Mouse (Mus musculus) MEL (cell line): ENCODE data around the gene Slc35f6. TPM values are rescaled to one million over a fixed set of nuclear protein-coding genes. Genes with fewer than 3 reads are reported as not detected.

Source experiments
- DNase-seq: peaks from one replicate; pipeline ENCODE4 v3.0.0; 2011; ENCODE audit warnings: low read depth, low spot score
- H3K27ac ChIP-seq: 2 replicates; pipeline ENCODE4 v1.5.1; 2012; ENCODE audit warnings: low read depth, mild to moderate bottlenecking, control low read depth, low read length, moderate library complexity; ENCODE audit not compliant: control insufficient read depth
- H3K27me3 ChIP-seq, 2 experiments: fragments of 150-350 bp in 1 of 2; sonication (generic) in 1 of 2; 2 replicates each; pipeline ENCODE4 v1.6.1; 2012; ENCODE audit warnings: low read length in 2 of 2, mild to moderate bottlenecking in 2 of 2, improper control_type of control experiment in 1 of 2, moderate library complexity in 1 of 2; ENCODE audit not compliant: insufficient read depth in 2 of 2, control insufficient read depth in 1 of 2
- H3K36me3 ChIP-seq, 2 experiments: 2 replicates each; pipeline ENCODE4 v1.6.1; 2012 to 2014; ENCODE audit warnings: low read length in 2 of 2, improper control_type of control experiment in 1 of 2, inconsistent platforms in 1 of 2, mild to moderate bottlenecking in 1 of 2; ENCODE audit not compliant: insufficient read depth in 2 of 2, control insufficient read depth in 1 of 2
- H3K4me1 ChIP-seq, 2 experiments: fragments of 150-350 bp in 1 of 2; sonication (generic) in 1 of 2; 2 replicates each; pipeline ENCODE4 v1.6.1; 2012; ENCODE audit warnings: low read length in 2 of 2, improper control_type of control experiment in 1 of 2, mild to moderate bottlenecking in 1 of 2; ENCODE audit not compliant: insufficient read depth in 2 of 2, control insufficient read depth in 1 of 2
- H3K4me3 ChIP-seq, 2 experiments: fragments of 150-350 bp in 1 of 2; sonication (generic) in 1 of 2; 2 replicates each; pipeline ENCODE4 v1.5.1; 2012; ENCODE audit warnings: low read depth in 2 of 2, low read length in 2 of 2, mild to moderate bottlenecking in 2 of 2, moderate library complexity in 2 of 2, control low read depth in 1 of 2, improper control_type of control experiment in 1 of 2; ENCODE audit not compliant: control insufficient read depth in 1 of 2, insufficient read depth in 1 of 2
- H3K79me2 ChIP-seq: 2 replicates; pipeline ENCODE4 v1.6.1; 2012; ENCODE audit warnings: mild to moderate bottlenecking, low read length, moderate library complexity; ENCODE audit not compliant: control insufficient read depth, poor library complexity, insufficient read depth
- H3K9ac ChIP-seq: 2 replicates; pipeline ENCODE4 v1.6.1; 2012; ENCODE audit warnings: low read depth, mild to moderate bottlenecking, control low read depth, low read length, moderate library complexity; ENCODE audit not compliant: control insufficient read depth, poor library complexity, severe bottlenecking
- H3K9me3 ChIP-seq: fragments of 150-350 bp; sonication (generic); replicated peaks from 2 replicates; pipeline ENCODE4 v1.6.1; 2012; ENCODE audit warnings: mild to moderate bottlenecking, low read length, improper control_type of control experiment, moderate library complexity; ENCODE audit not compliant: insufficient read depth
- CTCF ChIP-seq, 3 experiments: IDR thresholded peaks in 2 of 3; conservative IDR thresholded peaks in 1 of 3; 2 replicates each; pipeline ENCODE4 v1.5.1; 2011 to 2012; ENCODE audit warnings: low read length in 3 of 3, low read depth in 2 of 3, mild to moderate bottlenecking in 2 of 3, improper control_type of control experiment in 1 of 3, inconsistent platforms in 1 of 3, mixed read lengths in 1 of 3, moderate library complexity in 1 of 3; ENCODE audit not compliant: control insufficient read depth in 1 of 3, insufficient read depth in 1 of 3, poor library complexity in 1 of 3, severe bottlenecking in 1 of 3
- E2F4 ChIP-seq: IDR thresholded peaks from 2 replicates; pipeline ENCODE4 v1.6.1; 2011; ENCODE audit warnings: low read depth, low read length, improper control_type of control experiment, borderline replicate concordance
- ETS1 ChIP-seq: IDR thresholded peaks from 2 replicates; pipeline ENCODE4 v1.6.1; 2012; ENCODE audit warnings: low read depth, mild to moderate bottlenecking, inconsistent platforms, low read length, improper control_type of control experiment, moderate library complexity
- GABPA ChIP-seq: IDR thresholded peaks from 2 replicates; pipeline ENCODE4 v1.6.1; 2012; ENCODE audit warnings: low read depth, mild to moderate bottlenecking, inconsistent platforms, low read length, improper control_type of control experiment, moderate library complexity
- GATA1 ChIP-seq: IDR thresholded peaks from 2 replicates; pipeline ENCODE4 v1.6.1; 2011; ENCODE audit warnings: low read depth, low read length, improper control_type of control experiment
- KAT2A ChIP-seq: conservative IDR thresholded peaks from 2 replicates; pipeline ENCODE4 v1.6.1; 2012; ENCODE audit warnings: low read depth, low read length, improper control_type of control experiment, inconsistent platforms
- MAZ ChIP-seq: IDR thresholded peaks from 2 replicates; pipeline ENCODE4 v1.6.1; 2012; ENCODE audit warnings: low read depth, mild to moderate bottlenecking, inconsistent platforms, low read length, improper control_type of control experiment
- MYC ChIP-seq: IDR thresholded peaks from 2 replicates; pipeline ENCODE4 v1.6.1; 2011; ENCODE audit warnings: low read depth, mild to moderate bottlenecking, low read length, improper control_type of control experiment, moderate library complexity
- NELFE ChIP-seq: IDR thresholded peaks from 2 replicates; pipeline ENCODE4 v1.6.1; 2011; ENCODE audit warnings: low read depth, low read length, improper control_type of control experiment
- NRF1 ChIP-seq: IDR thresholded peaks from 2 replicates; pipeline ENCODE4 v1.6.1; 2014; ENCODE audit warnings: low read depth, mild to moderate bottlenecking, inconsistent platforms, low read length, improper control_type of control experiment, moderate library complexity; ENCODE audit not compliant: poor library complexity, insufficient read depth, severe bottlenecking
- POLR2A ChIP-seq, 2 experiments: IDR thresholded peaks; 2 replicates each; pipeline ENCODE4 v1.6.1; 2011 to 2012; ENCODE audit warnings: low read length in 2 of 2, mild to moderate bottlenecking in 2 of 2, control low read depth in 1 of 2, improper control_type of control experiment in 1 of 2, low read depth in 1 of 2, moderate library complexity in 1 of 2; ENCODE audit not compliant: control insufficient read depth in 1 of 2, insufficient read depth in 1 of 2, poor library complexity in 1 of 2
- RAD21 ChIP-seq: IDR thresholded peaks from 2 replicates; pipeline ENCODE4 v1.6.1; 2011; ENCODE audit warnings: mild to moderate bottlenecking, low read depth, low read length, improper control_type of control experiment
- RCOR1 ChIP-seq: IDR thresholded peaks from 2 replicates; pipeline ENCODE4 v1.6.1; 2012; ENCODE audit warnings: low read depth, mild to moderate bottlenecking, inconsistent platforms, low read length, improper control_type of control experiment
- SIN3A ChIP-seq: IDR thresholded peaks from 2 replicates; pipeline ENCODE4 v1.6.1; 2012; ENCODE audit warnings: low read length, improper control_type of control experiment, inconsistent platforms
- TBP ChIP-seq: IDR thresholded peaks from 2 replicates; pipeline ENCODE4 v1.8.0; 2011; ENCODE audit warnings: low read depth, low read length, improper control_type of control experiment
- TCF12 ChIP-seq: IDR thresholded peaks from 2 replicates; pipeline ENCODE4 v1.6.1; 2014; ENCODE audit warnings: low read depth, mild to moderate bottlenecking, inconsistent platforms, low read length, improper control_type of control experiment, moderate library complexity
- USF1 ChIP-seq: IDR thresholded peaks from 2 replicates; pipeline ENCODE4 v1.6.1; 2014; ENCODE audit warnings: low read depth, mild to moderate bottlenecking, inconsistent platforms, low read length, improper control_type of control experiment, moderate library complexity
- USF2 ChIP-seq, 2 experiments: IDR thresholded peaks; 2 replicates each; pipeline ENCODE4 v1.6.1; 2011 to 2012; ENCODE audit warnings: improper control_type of control experiment in 2 of 2, low read length in 2 of 2, borderline replicate concordance in 1 of 2, inconsistent platforms in 1 of 2, low read depth in 1 of 2, mild to moderate bottlenecking in 1 of 2; ENCODE audit not compliant: insufficient read depth in 1 of 2
- ZC3H11A ChIP-seq: IDR thresholded peaks from 2 replicates; pipeline ENCODE4 v1.6.1; 2012; ENCODE audit warnings: low read depth, mild to moderate bottlenecking, inconsistent platforms, low read length, improper control_type of control experiment
- ZNF384 ChIP-seq: IDR thresholded peaks from 2 replicates; pipeline ENCODE4 v1.6.1; 2012; ENCODE audit warnings: low read depth, mild to moderate bottlenecking, inconsistent platforms, low read length, improper control_type of control experiment
- polyA plus RNA-seq, 2 experiments: library from polyadenylated mRNA; stranded (reverse) in 1 of 2; unstranded in 1 of 2; fragments of >175 nt in 1 of 2; fragments of >200 nt in 1 of 2; gene quantifications; 2 replicates each; pipeline versions ENCODE4 v1.2.1 to v1.2.4; 2012; ENCODE audit warnings: low replicate concordance in 2 of 2, low read depth in 1 of 2; ENCODE audit not compliant: insufficient read length in 2 of 2, insufficient read depth in 1 of 2, missing spikeins in 1 of 2
- total RNA-seq: library from RNA; depleted of rRNA; stranded (reverse); fragments of 300-350 nt; gene quantifications from 2 replicates; pipeline ENCODE4 v1.2.3, GENCODE M21; 2012

The Slc35f6 gene
- total and polyA plus RNA-seq, 3 experiments = 18.0 to 32.4 TPM; not detected in 1

DNA sequence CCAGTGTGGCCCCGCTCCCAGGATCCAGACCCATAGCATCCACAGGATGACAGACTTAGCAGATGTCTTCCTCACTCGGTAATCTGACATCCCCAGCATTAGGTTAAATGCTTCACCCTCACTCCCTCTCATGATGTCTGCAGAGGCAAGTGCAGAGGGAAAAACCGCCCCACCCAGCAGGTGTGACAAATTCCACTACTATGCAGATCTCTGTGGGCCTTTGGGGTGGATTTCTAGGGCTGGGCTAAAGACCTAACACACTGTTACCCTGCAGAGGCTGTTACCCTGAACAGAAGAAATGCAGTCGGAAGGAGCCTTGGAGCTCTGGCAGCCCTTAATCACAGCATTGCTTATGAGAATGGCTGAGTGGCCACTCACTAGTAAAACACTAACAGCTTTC lies 11.3 kb downstream of the Slc35f6 start:
- no peaks in the 10 kb centered on the region for H3K4me1 ChIP-seq
- no peak for DNase-seq
- H3K9ac ChIP-seq = no peak overlapping the region
- no peaks in the 10 kb centered on the region for H3K27me3 ChIP-seq
- no peaks in the 10 kb centered on the region for H3K36me3 ChIP-seq
- H3K79me2 ChIP-seq = no peaks in the 10 kb centered on the region
- TF ChIP-seq RCOR1 = no peak
- no peak for TF ChIP-seq GATA1
- TF ChIP-seq USF2 (IDR thresholded peaks at IDR 0.05; ENCODE audit: borderline replicate concordance in 1 of 2, insufficient read depth in 1 of 2, low read depth in 1 of 2, low read length in 2 of 2) = no peak
- no peak for TF ChIP-seq USF1
- TF ChIP-seq, all 39 proteins: peak for 0
- Histone ChIP-seq H3K9me3 (no peaks in the 10 kb centered on the region), H3K27ac (no peak overlapping the region), H3K4me3 (no peak overlapping the region)

DNA sequence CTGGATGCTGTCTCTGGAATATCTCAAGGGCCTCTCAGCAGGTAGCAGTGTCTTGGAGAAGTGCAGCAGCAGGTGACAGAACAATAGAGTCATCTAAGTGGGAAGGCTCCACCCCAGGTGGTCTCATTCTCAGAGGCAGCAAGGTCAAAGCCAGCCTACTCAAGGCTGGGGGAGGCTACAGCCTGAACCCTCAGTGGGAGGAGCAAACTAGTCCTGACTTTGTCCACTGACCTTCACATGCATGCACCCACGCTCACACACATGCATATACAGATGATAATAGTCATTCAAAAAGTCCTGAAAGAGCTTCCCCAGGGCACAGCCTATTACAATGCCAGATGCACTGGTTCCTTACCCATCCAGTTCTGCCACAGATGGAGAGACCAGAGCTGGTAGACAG lies 12.5 kb downstream of the Slc35f6 start:
- no peak overlapping the region for H3K27ac ChIP-seq
- H3K36me3 ChIP-seq = no peaks in the 10 kb centered on the region
- no peak overlapping the region for H3K9ac ChIP-seq
- H3K79me2 ChIP-seq = no peaks in the 10 kb centered on the region
- H3K9me3 ChIP-seq = no peaks in the 10 kb centered on the region
- no peaks in the 10 kb centered on the region for H3K27me3 ChIP-seq
- DNase-seq = no peak
- H3K4me3 ChIP-seq = no peak overlapping the region
- TF ChIP-seq POLR2A (IDR thresholded peaks at IDR 0.05; ENCODE audit: control insufficient read depth in 1 of 2, insufficient read depth in 1 of 2, low read depth in 1 of 2, low read length in 2 of 2, poor library complexity in 1 of 2) = no peak
- H3K4me1 ChIP-seq = peaks cover 0 to 4% of the 10 kb centered on the region in 2 experiments; a peak in 2 of 4 replicates

DNA sequence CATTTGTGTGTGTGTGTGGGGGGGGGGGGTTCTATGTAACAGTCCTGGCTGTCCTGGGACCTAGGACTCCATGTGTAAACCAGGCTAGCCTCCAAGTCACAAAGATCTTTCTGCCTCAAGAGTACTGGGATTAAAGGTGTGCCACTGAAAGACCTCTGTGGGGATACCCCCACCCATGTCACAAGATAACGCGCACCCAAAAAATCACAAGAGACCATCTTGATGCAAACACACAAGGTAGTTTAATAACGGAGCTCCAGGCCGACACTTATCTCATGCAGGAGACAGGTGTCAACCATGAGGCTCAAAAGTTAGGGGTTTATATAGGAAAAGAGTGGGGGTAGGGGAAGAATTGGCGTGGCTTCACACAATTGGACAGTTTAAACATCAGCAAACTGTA lies 13.1 kb downstream of the Slc35f6 start:
- peaks cover 0 to 3% of the 10 kb centered on the region in 2 experiments; a peak in 2 of 4 replicates for H3K36me3 ChIP-seq
- TF ChIP-seq KAT2A = no peak
- no peaks in the 10 kb centered on the region for H3K9me3 ChIP-seq
- no peaks in the 10 kb centered on the region for H3K27me3 ChIP-seq
- peaks cover 3 to 4% of the 10 kb centered on the region in 2 experiments; a peak in 3 of 4 replicates for H3K4me1 ChIP-seq
- no peak overlapping the region for H3K27ac ChIP-seq
- H3K4me3 ChIP-seq = no peak overlapping the region
- H3K9ac ChIP-seq = no peak overlapping the region
- no peaks in the 10 kb centered on the region; the same call in 1 of the 2 replicates for H3K79me2 ChIP-seq
- DNase-seq = no peak

DNA sequence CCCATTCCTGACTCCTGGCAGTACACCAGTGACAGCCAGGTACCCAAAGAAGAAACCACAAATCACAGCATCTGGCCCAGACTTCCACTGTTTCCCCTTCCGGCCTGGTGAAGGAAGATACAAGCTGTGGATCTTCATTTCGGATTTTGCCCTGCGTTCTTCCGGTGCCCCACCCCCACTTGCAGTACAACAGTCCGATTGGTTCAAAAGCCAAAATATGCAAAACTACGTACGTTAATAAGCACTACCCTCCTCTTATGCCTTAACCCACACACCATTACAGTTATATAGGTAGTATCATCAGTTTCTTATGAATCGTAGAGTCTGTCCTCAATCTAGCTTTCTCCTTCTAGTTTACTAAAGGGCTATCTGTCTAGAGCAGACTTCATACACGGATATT lies 17.6 kb downstream of the Slc35f6 start:
- no peaks in the 10 kb centered on the region for H3K9me3 ChIP-seq
- peak; percentile 95 for DNase-seq
- H3K36me3 ChIP-seq = peaks cover 12 to 22% of the 10 kb centered on the region in 2 experiments
- H3K4me3 ChIP-seq = peak overlapping the region in 1 of 2 experiments; percentile 71; a peak in 2 of 4 replicates
- H3K27ac ChIP-seq = no peak overlapping the region
- peaks cover 11 to 25% of the 10 kb centered on the region in 2 experiments for H3K4me1 ChIP-seq
- H3K27me3 ChIP-seq = no peaks in the 10 kb centered on the region
- H3K79me2 ChIP-seq = peaks cover 36% of the 10 kb centered on the region
- no peak overlapping the region; the same call in 1 of the 2 replicates for H3K9ac ChIP-seq
- TF ChIP-seq MAZ (no peak), ZC3H11A (no peak), NELFE (no peak; the same call in 1 of the 2 replicates), TBP (peak; percentile 90), KAT2A (no peak), E2F4 (no peak), MYC (0 out of 2 replicates have a peak, but pooled peaks have one; percentile 36), TCF12 (peak; percentile 58), GABPA (no peak), SIN3A (peak; percentile 23; the same call in 1 of the 2 replicates), CTCF (IDR thresholded peaks at IDR 0.05 in 2 of 3, conservative IDR thresholded peaks at IDR 0.05 in 1 of 3; ENCODE audit: control insufficient read depth in 1 of 3, insufficient read depth in 1 of 3, low read depth in 2 of 3, low read length in 3 of 3, poor library complexity in 1 of 3, severe bottlenecking in 1 of 3) (no peak), NRF1 (no peak), USF1 (no peak), ZNF384 (no peak), ETS1 (peak; percentile 68; the same call in 1 of the 2 replicates), RAD21 (no peak)
